Mouse (Mus musculus) liver, embryonic 13.5 days (tissue): ENCODE measurements around the gene 5730596B20Rik. TPM values are rescaled to one million over a fixed set of nuclear protein-coding genes. Genes with fewer than 3 reads are reported as not detected.
A peak's percentile ranks its signal among the peaks of the same experiment; 100 is the strongest.

Experiments
- ATAC-seq: fragments of 200-750 bp; cut with Nextera tagmentation; 2 replicates; pipeline ENCODE4 v1.8.0; 2017; ENCODE audit warnings: low read depth, mild to moderate bottlenecking, moderate number of reproducible peaks, moderate library complexity
- DNase-seq: peaks from one replicate; pipeline ENCODE4 v3.0.0; 2022
- H3K27ac ChIP-seq: fragments of 300-500 bp; sonication (generic); 2 replicates; pipeline ENCODE4 v1.5.1; 2015; ENCODE audit warnings: moderate library complexity, mild to moderate bottlenecking, inconsistent platforms
- H3K27me3 ChIP-seq: fragments of 300-500 bp; sonication (generic); 2 replicates; pipeline ENCODE4 v1.6.1; 2015; ENCODE audit warnings: mild to moderate bottlenecking, inconsistent platforms
- H3K36me3 ChIP-seq: fragments of 300-500 bp; sonication (generic); 2 replicates; pipeline ENCODE4 v1.6.1; 2015; ENCODE audit warnings: mild to moderate bottlenecking, inconsistent platforms
- H3K4me1 ChIP-seq: fragments of 300-500 bp; sonication (generic); replicated peaks from 2 replicates; pipeline ENCODE4 v1.6.1; 2015; ENCODE audit warnings: inconsistent platforms
- H3K4me2 ChIP-seq: fragments of 300-500 bp; sonication (generic); 2 replicates; pipeline ENCODE4 v1.6.1; 2015; ENCODE audit warnings: inconsistent platforms, mild to moderate bottlenecking, moderate library complexity
- H3K4me3 ChIP-seq: fragments of 300-500 bp; sonication (generic); replicated peaks from 2 replicates; pipeline ENCODE4 v1.5.1; 2015; ENCODE audit warnings: mild to moderate bottlenecking, inconsistent platforms
- H3K9ac ChIP-seq: fragments of 300-500 bp; sonication (generic); 2 replicates; pipeline ENCODE4 v1.6.1; 2015; ENCODE audit warnings: mild to moderate bottlenecking, inconsistent platforms
- H3K9me3 ChIP-seq: fragments of 300-500 bp; sonication (generic); replicated peaks from 2 replicates; pipeline ENCODE4 v1.6.1; 2016; ENCODE audit warnings: inconsistent platforms
- WGBS: fragments of 180-500 bp; shearing (Covaris S2); methylation state at CpG from one replicate; pipeline ENCODE4 v1.1.7; 2015; ENCODE audit not compliant: insufficient replicate concordance; 5-methylcytosine and 5-hydroxymethylcytosine counted together
- polyA plus RNA-seq: library from polyadenylated mRNA; unstranded; fragments of >200 nt; fragmentation: Nextera tagmentation; extraction: Ambion mirVana; gene quantifications from 2 replicates; pipeline ENCODE4 v1.2.1, GENCODE M21; 2015

Gene 5730596B20Rik
- polyA plus RNA-seq, 1 experiment from 2014 or later, result 0.02 TPM

DNA sequence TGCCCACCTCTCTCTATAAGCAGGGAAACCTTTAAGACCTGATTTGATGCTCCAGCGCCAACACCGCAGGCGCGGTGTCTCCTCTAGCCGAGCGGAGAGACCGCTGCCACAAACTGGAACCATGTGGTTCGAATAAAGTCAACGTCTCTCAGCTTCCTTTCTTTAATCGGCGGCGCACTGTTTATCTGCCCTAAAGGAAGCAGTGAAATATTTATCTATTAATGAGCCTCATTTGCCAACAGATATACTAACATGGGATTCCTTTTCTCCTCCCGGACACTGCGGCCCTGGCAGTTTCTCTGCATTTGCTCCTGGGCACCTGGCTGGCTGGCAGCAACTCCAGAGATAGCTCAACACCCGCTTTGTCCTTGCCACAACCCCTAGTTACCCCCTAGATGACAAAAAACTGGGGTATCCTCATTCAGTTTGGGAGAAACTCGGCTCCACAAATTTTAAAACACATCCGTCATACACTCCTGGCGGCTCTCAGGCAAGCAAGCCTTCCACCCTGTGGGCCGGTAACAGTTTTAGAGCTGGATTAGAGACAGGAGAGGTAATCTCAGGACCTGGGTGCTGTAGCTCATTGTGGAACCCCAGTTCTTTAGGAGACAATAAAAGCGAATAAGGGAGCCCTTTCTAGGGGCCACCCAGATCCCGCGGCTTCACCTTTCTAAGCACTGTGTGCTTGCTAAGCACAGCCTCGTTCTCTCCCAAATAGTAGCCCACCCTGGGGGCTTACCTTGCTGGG, 40.8 kb downstream of the 5730596B20Rik start:
- peak overlapping the region; percentile 37; the same call in 1 of the 2 replicates for H3K4me3 ChIP-seq
- peaks cover 15% of the 10 kb centered on the region for H3K4me1 ChIP-seq
- no peak for DNase-seq
- H3K27me3 ChIP-seq, result peaks cover 100% of the 10 kb centered on the region
- WGBS, result 11% methylated on average over 23 of the region's 23 CpGs
- no peaks in the 10 kb centered on the region for H3K36me3 ChIP-seq
- H3K9me3 ChIP-seq, result no peaks in the 10 kb centered on the region
- H3K4me2 ChIP-seq, result peak overlapping the region; percentile 46
- H3K27ac ChIP-seq, result no peak overlapping the region
- ATAC-seq, result no peak
- no peak overlapping the region for H3K9ac ChIP-seq

DNA sequence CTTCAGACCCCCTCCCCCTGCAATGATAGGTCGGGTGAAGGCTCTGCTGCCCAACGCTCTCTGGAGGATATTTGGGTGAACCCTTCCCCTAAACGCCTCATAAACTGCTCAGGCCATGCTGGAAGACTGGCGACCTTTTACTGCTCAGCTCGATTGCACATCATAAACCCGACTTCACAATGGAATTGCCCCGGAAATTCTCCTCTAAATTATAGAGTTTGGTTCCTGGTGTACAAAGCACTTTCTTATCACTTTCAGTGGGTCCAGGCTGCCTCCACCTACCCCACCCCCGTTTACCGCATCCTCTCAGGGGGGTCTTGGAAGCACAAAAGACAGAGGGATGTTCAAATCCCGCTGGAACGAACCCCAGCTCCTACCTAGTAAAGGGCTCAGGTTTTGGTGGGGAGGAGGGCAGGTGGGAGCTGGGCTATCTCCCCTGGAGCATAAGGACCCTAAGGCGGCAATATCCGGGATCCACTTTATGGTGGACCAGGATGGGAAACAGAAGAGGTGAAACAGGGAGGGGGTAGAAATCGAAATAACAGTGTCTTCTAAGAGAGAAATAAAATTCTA, 41.4 kb downstream of the 5730596B20Rik start:
- Histone ChIP-seq H3K9ac (no peak overlapping the region), H3K27me3 (peaks cover 100% of the 10 kb centered on the region), H3K4me3 (no peak overlapping the region), H3K36me3 (no peaks in the 10 kb centered on the region), H3K9me3 (no peaks in the 10 kb centered on the region), H3K4me2 (no peak overlapping the region), H3K4me1 (peaks cover 15% of the 10 kb centered on the region), H3K27ac (no peak overlapping the region)
- ATAC-seq (no peak), DNase-seq (no peak)
- 19% methylated on average over 14 of the region's 14 CpGs for WGBS

DNA sequence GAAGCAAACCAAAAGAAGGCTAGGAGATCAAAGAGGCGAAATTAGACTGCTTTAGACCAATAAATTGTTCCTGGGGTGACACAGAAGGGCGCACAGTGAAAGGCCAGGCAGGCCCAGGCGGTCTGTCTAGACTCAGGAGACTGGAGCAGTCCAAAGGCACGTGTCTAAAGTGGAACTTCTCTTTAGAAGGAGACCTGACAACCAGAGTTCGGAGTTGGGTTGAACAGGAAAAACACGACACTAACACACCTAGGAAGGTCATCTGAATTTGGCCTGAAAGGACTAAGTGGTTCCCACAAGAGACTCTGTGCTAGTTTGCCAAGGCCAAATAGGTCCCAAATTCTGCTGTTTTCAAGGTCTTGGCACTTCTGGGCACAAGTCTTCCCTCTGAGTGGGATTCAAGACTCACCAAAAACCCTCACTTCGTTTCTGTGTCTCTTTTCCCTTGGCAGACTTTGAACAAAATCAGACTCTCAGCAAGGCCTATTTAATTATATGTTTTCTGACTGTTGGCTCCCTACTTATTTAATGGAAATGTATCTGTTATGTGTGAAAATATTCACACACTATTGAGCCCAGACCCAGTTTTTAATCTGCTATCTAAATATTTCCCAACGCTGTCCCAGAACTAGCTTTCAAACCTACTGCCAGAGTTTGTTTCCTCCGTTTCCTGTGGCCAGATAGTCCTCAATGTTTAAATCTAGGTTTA, 42.1 kb downstream of the 5730596B20Rik start:
- no peak for DNase-seq
- peaks cover 15% of the 10 kb centered on the region for H3K4me1 ChIP-seq
- WGBS, result 37% methylated on average over 9 of the region's 9 CpGs
- no peak for ATAC-seq
- H3K4me3 ChIP-seq, result no peak overlapping the region
- no peak overlapping the region for H3K4me2 ChIP-seq
- H3K27ac ChIP-seq, result no peak overlapping the region
- H3K9me3 ChIP-seq, result no peaks in the 10 kb centered on the region
- H3K9ac ChIP-seq, result no peak overlapping the region
- peaks cover 100% of the 10 kb centered on the region for H3K27me3 ChIP-seq
- H3K36me3 ChIP-seq, result no peaks in the 10 kb centered on the region

DNA sequence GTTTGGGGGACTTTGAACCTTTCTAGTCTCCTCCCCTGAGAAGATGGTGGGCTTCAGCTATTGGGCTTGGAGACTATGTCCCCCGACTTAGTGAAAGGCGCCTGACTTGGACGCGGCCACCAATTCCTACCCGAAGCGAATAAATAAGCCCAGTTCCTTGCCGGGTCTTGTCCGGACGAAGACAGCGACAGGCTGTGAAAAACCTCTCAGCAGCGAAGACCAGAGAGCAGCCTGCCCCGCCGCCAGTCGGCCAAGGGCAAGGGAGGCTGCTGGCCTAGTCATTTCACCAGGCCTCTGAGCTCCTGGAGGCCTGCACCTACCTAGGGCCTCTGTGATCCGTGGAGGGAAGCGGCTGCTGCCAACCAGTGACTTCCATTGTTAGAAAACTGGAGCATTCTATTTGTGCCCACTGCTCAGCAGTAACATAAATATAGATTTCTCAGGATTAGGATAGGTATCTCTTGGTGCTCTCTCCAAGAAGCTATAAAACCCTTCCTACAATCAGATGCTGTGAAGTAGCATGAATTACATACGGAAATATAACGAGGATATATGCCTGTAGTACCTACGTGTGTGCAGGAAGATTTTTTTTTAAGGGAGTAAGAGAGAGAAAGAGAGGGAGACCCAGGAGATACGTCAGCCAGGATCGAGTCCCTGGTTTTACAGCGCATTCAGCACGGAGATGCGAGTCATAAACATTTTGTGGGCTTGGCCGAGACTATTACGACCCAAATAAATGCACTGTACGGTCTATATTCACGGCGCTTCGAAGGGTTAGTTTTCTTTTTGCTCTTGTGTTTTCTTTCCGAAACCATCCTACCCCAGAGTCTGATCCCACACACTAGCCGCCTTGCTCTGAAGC, 42.9 kb downstream of the 5730596B20Rik start:
- peaks cover 15% of the 10 kb centered on the region for H3K4me1 ChIP-seq
- ATAC-seq, result no peak
- H3K4me3 ChIP-seq, result no peak overlapping the region
- WGBS, result 24% methylated on average over 32 of the region's 32 CpGs
- no peak overlapping the region for H3K27ac ChIP-seq
- H3K9ac ChIP-seq, result no peak overlapping the region
- no peak overlapping the region for H3K4me2 ChIP-seq
- peaks cover 100% of the 10 kb centered on the region for H3K27me3 ChIP-seq
- DNase-seq, result no peak
- H3K9me3 ChIP-seq, result no peaks in the 10 kb centered on the region
- no peaks in the 10 kb centered on the region for H3K36me3 ChIP-seq

DNA sequence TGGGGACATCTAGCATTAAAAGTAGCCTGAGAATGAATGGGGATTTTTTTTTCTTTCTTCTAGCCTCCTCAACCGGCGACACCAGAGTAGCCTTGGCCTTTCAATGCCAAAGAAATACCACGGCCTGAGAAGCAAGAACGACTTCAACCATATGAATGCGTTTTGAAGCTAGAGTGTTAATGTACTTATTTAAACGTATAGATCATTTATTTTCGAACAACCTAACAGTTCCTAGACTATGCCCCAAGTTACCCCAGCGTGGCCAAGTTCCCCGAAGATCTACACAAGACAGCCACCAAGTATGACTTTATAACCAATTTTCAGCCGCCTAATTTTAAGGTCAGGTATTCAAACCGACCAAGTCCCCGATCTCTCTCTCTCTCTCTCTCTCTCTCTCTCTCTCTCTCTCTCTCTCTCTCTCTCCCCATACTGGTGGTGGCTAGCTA, 43.6 kb downstream of the 5730596B20Rik start:
- no peak for ATAC-seq
- DNase-seq, result no peak
- H3K27ac ChIP-seq, result no peak overlapping the region
- H3K4me2 ChIP-seq, result peak overlapping the region; percentile 70
- no peak overlapping the region for H3K9ac ChIP-seq
- WGBS, result 7% methylated on average over 12 of the region's 12 CpGs
- H3K4me3 ChIP-seq, result peak overlapping the region; percentile 52; the same call in 1 of the 2 replicates
- H3K27me3 ChIP-seq, result peaks cover 100% of the 10 kb centered on the region
- no peaks in the 10 kb centered on the region for H3K36me3 ChIP-seq
- H3K4me1 ChIP-seq, result peaks cover 15% of the 10 kb centered on the region
- no peaks in the 10 kb centered on the region for H3K9me3 ChIP-seq

DNA sequence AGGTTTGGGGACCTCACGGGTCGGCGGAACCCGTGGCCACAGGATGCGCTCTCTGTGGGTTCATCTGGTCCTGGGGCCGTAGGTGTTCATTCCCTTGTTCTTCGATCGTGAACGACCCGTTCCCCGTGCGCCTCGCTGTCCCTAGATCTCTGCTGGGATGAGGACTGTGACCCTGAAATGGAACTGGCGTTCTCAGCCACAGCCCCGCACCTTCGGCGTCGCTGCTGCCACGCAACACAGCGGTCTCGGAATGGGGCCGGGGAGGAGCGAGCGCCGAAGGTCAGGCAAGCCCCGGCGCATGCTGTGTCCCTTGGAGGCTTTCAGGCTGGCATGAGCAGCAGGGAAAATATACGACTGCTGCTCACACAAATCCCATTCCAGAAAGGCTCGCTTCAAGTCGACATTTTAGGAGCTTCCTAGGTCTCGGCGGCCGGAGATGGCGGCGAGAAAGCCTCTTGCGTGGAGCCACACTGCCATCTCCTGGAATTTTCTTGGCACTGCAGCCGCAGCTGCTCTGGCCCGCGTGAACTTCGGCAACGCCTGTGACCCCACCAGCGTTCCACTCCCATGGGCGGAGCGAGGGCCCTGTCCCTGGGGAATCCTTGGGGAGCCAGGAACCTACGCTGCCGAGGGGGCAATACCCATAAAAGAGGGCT, 44.2 kb downstream of the 5730596B20Rik start, which contains the start of gene Hoxa7:
Gene Hoxa7 (minus strand): TSS at position 518 of the 656 bp plus-strand sequence.
- DNase-seq (peak; percentile 34), ATAC-seq (0 out of 2 replicates have a peak, but pooled peaks have one; percentile 10)
- H3K4me3 ChIP-seq, result peak within 1 kb of the TSS; percentile 52
- H3K9me3 ChIP-seq, result no peaks in the 10 kb centered on the region
- H3K9ac ChIP-seq, result peak within 1 kb of the TSS; percentile 33; the same call in 1 of the 2 replicates
- H3K36me3 ChIP-seq, result no peaks in the 10 kb centered on the region
- peaks cover 15% of the 10 kb centered on the region for H3K4me1 ChIP-seq
- H3K27me3 ChIP-seq, result peaks cover 100% of the 10 kb centered on the region
- no peak within 1 kb of the TSS for H3K27ac ChIP-seq
- H3K4me2 ChIP-seq, result peak within 1 kb of the TSS; percentile 70
- WGBS, result 2% methylated on average over 46 of the region's 46 CpGs

DNA sequence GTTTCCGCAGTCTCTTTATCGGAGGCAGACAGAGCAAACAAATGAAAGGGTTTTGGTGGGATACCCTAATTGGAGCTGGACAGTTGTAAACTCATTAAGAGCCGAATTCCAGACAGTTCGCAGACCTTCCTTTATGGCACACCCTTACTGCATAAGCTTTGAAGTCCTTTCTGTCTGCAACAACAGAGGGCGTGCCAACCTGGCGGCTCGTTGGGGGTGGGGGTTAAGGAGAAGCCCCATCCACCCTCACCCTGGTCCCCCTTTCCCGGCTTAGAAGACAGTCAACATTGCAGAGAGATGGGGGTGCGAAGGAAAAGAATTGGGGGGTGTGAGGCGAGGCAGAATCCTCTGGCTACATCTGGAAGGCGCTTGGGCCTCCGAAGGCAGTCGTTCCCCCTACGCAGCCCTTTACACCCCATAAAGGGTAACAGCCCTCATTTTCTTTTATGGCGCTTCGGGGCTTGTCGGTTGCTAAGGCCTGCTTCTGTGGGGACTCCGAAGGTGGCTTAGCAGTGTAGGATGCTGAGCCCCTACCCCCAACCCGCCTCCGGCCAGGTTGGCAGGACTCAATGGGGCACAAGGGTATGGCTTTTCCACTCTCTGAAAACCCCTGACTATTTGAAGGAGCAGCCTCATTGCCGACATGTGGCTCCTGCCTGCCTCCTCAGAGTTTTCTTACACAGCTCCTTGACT, 44.8 kb downstream of the 5730596B20Rik start:
- H3K27me3 ChIP-seq, result peaks cover 100% of the 10 kb centered on the region
- H3K4me3 ChIP-seq, result peak overlapping the region; percentile 52
- H3K9me3 ChIP-seq, result no peaks in the 10 kb centered on the region
- DNase-seq (no peak), ATAC-seq (no peak)
- H3K36me3 ChIP-seq, result no peaks in the 10 kb centered on the region
- 11% methylated on average over 21 of the region's 21 CpGs for WGBS
- peaks cover 10% of the 10 kb centered on the region for H3K4me1 ChIP-seq
- H3K27ac ChIP-seq, result no peak overlapping the region
- H3K9ac ChIP-seq, result no peak overlapping the region
- H3K4me2 ChIP-seq, result peak overlapping the region; percentile 70

DNA sequence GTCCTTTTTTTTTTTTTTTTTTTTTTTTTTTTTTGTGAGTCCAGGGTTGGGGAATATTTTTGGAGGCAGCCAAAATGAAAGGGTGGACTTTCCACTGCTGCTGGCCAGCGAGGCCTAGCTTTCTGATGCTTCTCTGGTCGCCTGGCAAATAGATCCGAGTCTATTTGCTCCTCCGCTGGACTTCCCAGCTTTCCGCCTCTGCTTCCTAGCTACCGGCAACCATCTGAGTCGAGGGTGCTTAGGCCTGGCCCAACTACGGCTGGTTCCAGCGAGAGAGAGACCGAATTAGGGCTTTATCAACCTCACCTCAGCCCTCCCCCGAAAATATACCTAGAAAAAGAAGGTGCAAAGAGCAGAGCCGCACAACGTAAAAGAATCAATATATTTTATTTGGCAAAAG, 45.4 kb downstream of the 5730596B20Rik start:
- no peak overlapping the region for H3K4me3 ChIP-seq
- H3K4me2 ChIP-seq, result no peak overlapping the region
- no peaks in the 10 kb centered on the region for H3K9me3 ChIP-seq
- no peaks in the 10 kb centered on the region for H3K36me3 ChIP-seq
- DNase-seq, result no peak
- H3K27me3 ChIP-seq, result peaks cover 100% of the 10 kb centered on the region
- H3K27ac ChIP-seq, result no peak overlapping the region
- 0 out of 2 replicates have a peak, but pooled peaks cover 4% of the 10 kb centered on the region for H3K4me1 ChIP-seq
- WGBS, result 25% methylated on average over 13 of the region's 13 CpGs
- no peak overlapping the region for H3K9ac ChIP-seq
- ATAC-seq, result no peak

DNA sequence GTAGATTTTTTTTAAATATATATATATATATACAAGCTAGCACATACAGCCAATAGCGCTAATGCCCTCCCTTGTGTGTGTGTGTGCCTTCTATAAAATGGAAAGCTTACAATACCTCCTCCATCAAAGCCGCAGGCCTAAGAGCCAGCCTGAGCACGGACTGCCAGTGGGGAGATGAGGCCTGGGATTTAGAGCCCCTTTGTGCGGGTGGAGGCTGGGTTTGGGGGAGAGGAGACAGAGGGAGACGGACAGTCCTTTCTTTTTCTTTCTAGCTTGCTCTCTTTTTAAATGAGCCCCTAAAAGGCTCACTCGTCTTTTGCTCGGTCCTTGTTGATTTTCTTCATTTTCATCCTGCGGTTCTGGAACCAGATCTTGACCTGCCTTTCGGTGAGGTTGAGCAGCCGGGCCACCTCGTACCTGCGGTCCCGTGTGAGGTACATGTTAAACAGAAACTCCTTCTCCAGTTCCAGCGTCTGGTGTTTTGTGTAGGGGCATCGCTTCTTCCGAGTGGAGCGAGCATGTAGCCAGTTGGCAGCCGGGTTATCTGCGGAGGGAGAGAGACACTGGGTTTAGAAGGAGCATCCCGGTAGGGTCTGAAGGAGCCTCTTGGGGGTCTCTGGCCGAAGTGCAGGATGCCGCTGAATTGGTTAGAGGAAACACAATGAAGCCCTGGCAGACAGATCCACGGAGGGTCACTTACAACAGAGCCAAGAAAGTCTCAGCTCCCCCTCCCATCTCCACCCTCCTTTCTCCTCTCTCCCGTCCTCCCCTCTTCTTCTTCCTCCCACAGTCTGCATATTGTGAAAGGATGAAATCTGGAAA, 46.9 kb downstream of the 5730596B20Rik start:
- no peaks in the 10 kb centered on the region for H3K9me3 ChIP-seq
- H3K9ac ChIP-seq, result no peak overlapping the region
- H3K4me3 ChIP-seq, result peak overlapping the region; percentile 6
- DNase-seq (no peak), ATAC-seq (no peak)
- H3K4me1 ChIP-seq, result 0 out of 2 replicates have a peak, but pooled peaks cover 4% of the 10 kb centered on the region
- no peaks in the 10 kb centered on the region for H3K36me3 ChIP-seq
- no peak overlapping the region for H3K27ac ChIP-seq
- 5% methylated on average over 24 of the region's 24 CpGs for WGBS
- 0 out of 2 replicates have a peak overlapping the region, but pooled peaks have one; percentile 24 for H3K4me2 ChIP-seq
- peaks cover 99% of the 10 kb centered on the region for H3K27me3 ChIP-seq
